Mouse (Mus musculus) liver, embryonic 14.5 days (tissue): Measurements from ENCODE around the gene Dtx2.

Source experiments
- CTCF ChIP-seq: IDR thresholded peaks from 2 replicates; pipeline ENCODE4 v1.5.1; 2016; ENCODE audit warnings: antibody characterized with exemption, low read depth, control low read depth
- EP300 ChIP-seq: IDR thresholded peaks from 2 replicates; pipeline ENCODE4 v1.6.1; 2016; ENCODE audit warnings: antibody characterized with exemption, low read depth

- TF ChIP-seq CTCF, result no peak
- peak; percentile 19; the same call in 1 of the 2 replicates for TF ChIP-seq EP300
Measured at GRCm38 (mm10) chr5:135957207-135957974, 37.2 kb upstream of the Dtx2 start.
